Mouse (Mus musculus): ENCODE data around the gene Rnaset2b.
"Not testable (repeated sequence)": the region's sequence is repeated elsewhere in the genome, so short reads cannot be mapped to it uniquely, and the experiment has no call there.

Rnaset2b gene

GRCm38 (mm10) chr17:7033192-7034166, 63.0 kb downstream of the Rnaset2b start:
- CTCF ChIA-PET, POLR2A ChIA-PET: not testable (repeated sequence)

All from embryonic stem cell, embryonic (primary cell).